In the genomic region with DNA sequence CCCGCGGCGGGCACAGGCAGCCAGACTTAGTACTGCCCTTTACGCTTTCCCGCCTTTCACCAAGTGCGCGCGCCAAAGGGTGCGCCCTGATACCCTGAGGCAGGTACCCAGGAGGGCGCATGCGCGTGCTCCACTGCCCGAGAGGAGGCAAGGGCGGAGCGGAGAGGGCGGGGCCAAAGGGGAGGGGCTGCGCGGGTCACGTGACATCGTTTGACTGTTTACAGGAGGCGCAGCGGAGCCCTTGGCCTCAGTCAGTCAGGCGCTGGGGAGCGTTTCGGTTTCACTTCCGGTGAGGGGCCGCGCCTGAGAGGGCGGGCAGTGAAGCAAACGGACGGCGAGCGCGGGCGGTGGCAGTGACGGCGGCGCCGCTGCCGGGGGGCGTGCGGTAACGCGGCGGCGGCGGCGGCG, we compare ENCODE assay signal across 8 mouse cellular contexts. TPM values are rescaled to one million over a fixed set of nuclear protein-coding genes. Genes with fewer than 3 reads are reported as not detected.
DNase-seq lines count a peak whose midpoint lies in the region; ATAC-seq lines count a peak whose summit lies in the region.

A gene (plus strand): TSS at position 209 of the 408 bp plus-strand sequence.

- peak; percentile 87 for ATAC-seq in CD4-positive, CD25-positive, alpha-beta regulatory T cell, adult 4 months
- peak; percentile 97 for ATAC-seq in heart, embryonic 14.5 days (ENCODE audit: insufficient number of reproducible peaks, insufficient read depth, low FRiP score, low read depth)
- ATAC-seq in liver, embryonic 13.5 days (ENCODE audit: low read depth) = peak; percentile 96
- ATAC-seq in stomach, embryonic 16.5 days (ENCODE audit: insufficient read depth, low FRiP score) = peak; percentile 97

- 16% methylated on average over 30 of the region's 49 CpGs for WGBS in heart, embryonic 14.5 days
- WGBS in liver, embryonic 13.5 days (ENCODE audit: insufficient replicate concordance) = 17% methylated on average over 28 of the region's 49 CpGs
- WGBS in stomach, embryonic 16.5 days = 10% methylated on average over 23 of the region's 49 CpGs

- H3K27me3 ChIP-seq in heart, embryonic 14.5 days (ENCODE audit: control insufficient read depth, insufficient read depth, low read length) = no peaks in the 10 kb centered on the region
- H3K27me3 ChIP-seq in liver, embryonic 13.5 days = no peaks in the 10 kb centered on the region
- no peaks in the 10 kb centered on the region for H3K27me3 ChIP-seq in stomach, embryonic 16.5 days (ENCODE audit: control insufficient read depth, insufficient read depth, low read length)

- peak within 1 kb of the TSS; percentile 87 for H3K9ac ChIP-seq in heart, embryonic 14.5 days (ENCODE audit: low read length)
- peak within 1 kb of the TSS; percentile 92 for H3K9ac ChIP-seq in liver, embryonic 13.5 days
- peak within 1 kb of the TSS; percentile 83 for H3K9ac ChIP-seq in stomach, embryonic 16.5 days (ENCODE audit: low read length)

- H3K9me3 ChIP-seq in heart, embryonic 14.5 days (ENCODE audit: control insufficient read depth, low read length) = no peaks in the 10 kb centered on the region
- no peaks in the 10 kb centered on the region for H3K9me3 ChIP-seq in liver, embryonic 13.5 days (replicated peaks)
- no peaks in the 10 kb centered on the region for H3K9me3 ChIP-seq in stomach, embryonic 16.5 days (replicated peaks; ENCODE audit: control insufficient read depth, low read length)

- peak within 1 kb of the TSS; percentile 69 to 73 for H3K4me3 ChIP-seq in heart, embryonic 14.5 days (ENCODE audit: control insufficient read depth in 1 of 2, insufficient read depth in 1 of 2, low read depth in 1 of 2, low read length in 2 of 2)
- peak within 1 kb of the TSS; percentile 81 for H3K4me3 ChIP-seq in liver, embryonic 13.5 days (replicated peaks)
- H3K4me3 ChIP-seq in stomach, embryonic 16.5 days (replicated peaks; ENCODE audit: low read length) = peak within 1 kb of the TSS; percentile 67

- H3K27ac ChIP-seq in heart, embryonic 14.5 days (replicated peaks in 1 of 2; ENCODE audit: control insufficient read depth in 1 of 2, insufficient read depth in 1 of 2, low read depth in 2 of 2, low read length in 2 of 2) = peak within 1 kb of the TSS; percentile 90 to 93
- H3K27ac ChIP-seq in liver, embryonic 13.5 days = peak within 1 kb of the TSS; percentile 93
- H3K27ac ChIP-seq in stomach, embryonic 16.5 days (ENCODE audit: low read length) = peak within 1 kb of the TSS; percentile 91

- no peaks in the 10 kb centered on the region for H3K4me1 ChIP-seq in heart, embryonic 14.5 days (ENCODE audit: control insufficient read depth in 2 of 2, insufficient read depth in 2 of 2, low read length in 2 of 2)
- peaks cover 10% of the 10 kb centered on the region for H3K4me1 ChIP-seq in liver, embryonic 13.5 days (replicated peaks)
- H3K4me1 ChIP-seq in stomach, embryonic 16.5 days (ENCODE audit: control insufficient read depth, insufficient read depth, low read length) = no peaks in the 10 kb centered on the region

- peak within 1 kb of the TSS; percentile 66 for H3K4me2 ChIP-seq in heart, embryonic 14.5 days (ENCODE audit: low read length)
- H3K4me2 ChIP-seq in liver, embryonic 13.5 days = peak within 1 kb of the TSS; percentile 72
- peak within 1 kb of the TSS; percentile 57 for H3K4me2 ChIP-seq in stomach, embryonic 16.5 days (ENCODE audit: low read depth, low read length)

- H3K36me3 ChIP-seq in heart, embryonic 14.5 days (ENCODE audit: control insufficient read depth, insufficient read depth, low read length) = no peaks in the 10 kb centered on the region
- no peaks in the 10 kb centered on the region for H3K36me3 ChIP-seq in liver, embryonic 13.5 days
- H3K36me3 ChIP-seq in stomach, embryonic 16.5 days (ENCODE audit: control insufficient read depth, insufficient read depth, low read length) = no peaks in the 10 kb centered on the region

- DNase-seq in c-Kit-negative CD71-positive TER-119-positive erythroid progenitor cells, embryonic 14.5 days (ENCODE audit: low read depth, low spot score) = peak; percentile 92
- peak; percentile 85 for DNase-seq in fibroblast of lung, adult 2 months (ENCODE audit: low read depth)
- DNase-seq in kidney, postnatal 14 days = peak; percentile 97
- peak; percentile 95 for DNase-seq in liver, embryonic 13.5 days
- DNase-seq in neural tube, embryonic 10.5 days (ENCODE audit: extremely low spot score, low spot score) = peak; percentile 92

RNA-seq across cellular contexts. Expression of the gene that starts here (rescaled TPM):
- polyA plus RNA-seq in CD4-positive, CD25-positive, alpha-beta regulatory T cell, adult 4 months (2017; shearing (Covaris generic)) = 10 to 100 TPM; 17.0 to 24.2 TPM
- polyA plus RNA-seq in heart, embryonic 14.5 days (2014; fragmentation: Nextera tagmentation; extraction: Ambion mirVana) = 41.1 and 43.4 TPM in 2 replicates
- polyA plus RNA-seq in liver, embryonic 13.5 days (2015; fragmentation: Nextera tagmentation; extraction: Ambion mirVana) = 24.3 and 34.3 TPM in 2 replicates
- polyA plus RNA-seq in stomach, embryonic 16.5 days (2015; fragmentation: Nextera tagmentation; extraction: Ambion mirVana) = 45.1 and 52.4 TPM in 2 replicates

Comparison
In these comparisons a context has a peak if more than half of its experiments do, and no peak if none do; other contexts are left out.
1. Peak in every context shown above with its lines: DNase-seq, ATAC-seq, H3K4me3 ChIP-seq and H3K27ac ChIP-seq.